Mouse (Mus musculus) neural tube, embryonic 13.5 days (tissue): ENCODE measurements at regions not wholly inside any gene's neighbourhood (a gene's known extent, or its start where the extent isn't known, plus 50 kb on each side); places are given as distances from the start of the nearest gene placed in this dataset.

Experiments used
- ATAC-seq: fragments of 200-750 bp; cut with Nextera tagmentation; 2 replicates; pipeline ENCODE4 v1.8.0; 2017; ENCODE audit warnings: low read depth, mild to moderate bottlenecking, moderate TSS enrichment, moderate library complexity
- H3K27ac ChIP-seq: fragments of 300-500 bp; sonication (generic); replicated peaks from 2 replicates; pipeline ENCODE4 v1.5.1; 2015; ENCODE audit warnings: moderate library complexity, mild to moderate bottlenecking, inconsistent platforms
- H3K27me3 ChIP-seq: fragments of 300-500 bp; sonication (generic); 2 replicates; pipeline ENCODE4 v1.6.1; 2015; ENCODE audit warnings: mild to moderate bottlenecking, inconsistent platforms
- H3K36me3 ChIP-seq: fragments of 300-500 bp; sonication (generic); 2 replicates; pipeline ENCODE4 v1.6.1; 2015; ENCODE audit warnings: mild to moderate bottlenecking, inconsistent platforms
- H3K4me1 ChIP-seq: fragments of 300-500 bp; sonication (generic); replicated peaks from 2 replicates; pipeline ENCODE4 v1.6.1; 2015; ENCODE audit warnings: inconsistent platforms
- H3K4me2 ChIP-seq: fragments of 300-500 bp; sonication (generic); 2 replicates; pipeline ENCODE4 v1.6.1; 2015; ENCODE audit warnings: inconsistent platforms, mild to moderate bottlenecking, moderate library complexity
- H3K4me3 ChIP-seq: fragments of 300-500 bp; sonication (generic); 2 replicates; pipeline ENCODE4 v1.5.1; 2015; ENCODE audit warnings: mild to moderate bottlenecking, inconsistent platforms
- H3K9ac ChIP-seq: fragments of 300-500 bp; sonication (generic); 2 replicates; pipeline ENCODE4 v1.6.1; 2015; ENCODE audit warnings: moderate library complexity, mild to moderate bottlenecking, inconsistent platforms
- H3K9me3 ChIP-seq: fragments of 300-500 bp; sonication (generic); 2 replicates; pipeline ENCODE4 v1.6.1; 2016; ENCODE audit warnings: inconsistent platforms
- WGBS: fragments of 180-500 bp; shearing (Covaris S2); methylation state at CpG from one replicate; pipeline ENCODE4 v1.1.7; 2015; 5-methylcytosine and 5-hydroxymethylcytosine counted together

DNA sequence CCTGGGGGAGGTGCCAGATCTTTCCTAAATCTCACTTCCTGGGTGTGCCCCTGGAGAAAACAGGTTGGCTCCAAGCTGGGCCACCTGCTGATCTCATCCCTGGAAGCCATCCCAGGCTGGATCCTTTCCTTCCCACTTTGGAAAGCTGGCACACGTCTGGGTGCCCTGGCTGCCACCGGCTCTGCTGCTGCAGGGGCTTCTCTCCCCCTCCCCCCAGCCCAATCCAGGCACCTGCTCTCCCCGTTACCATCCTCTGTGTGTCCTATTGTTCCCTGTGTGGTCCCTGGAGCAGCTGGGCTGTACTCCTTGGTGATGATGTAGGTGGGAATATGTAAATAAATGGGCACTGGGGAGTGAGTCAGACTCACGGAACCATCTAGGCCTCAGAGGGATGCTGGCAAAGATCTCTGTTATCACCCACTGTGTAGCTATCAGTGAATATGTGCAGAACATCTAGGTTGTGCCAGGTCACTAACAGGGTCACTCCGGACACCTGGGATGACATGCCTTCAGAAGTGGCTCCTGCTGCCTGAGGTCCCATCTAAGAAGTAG lies 130.4 kb downstream of the Trim29 start:
- Histone ChIP-seq H3K9ac (no peak overlapping the region), H3K4me2 (no peak overlapping the region), H3K4me1 (peaks cover 3% of the 10 kb centered on the region; the same call in 1 of the 2 replicates), H3K36me3 (no peaks in the 10 kb centered on the region), H3K4me3 (no peak overlapping the region), H3K9me3 (no peaks in the 10 kb centered on the region), H3K27ac (no peak overlapping the region), H3K27me3 (no peaks in the 10 kb centered on the region; the same call in 1 of the 2 replicates)
- ATAC-seq, result no peak
- 45% methylated on average over 5 of the region's 5 CpGs for WGBS

DNA sequence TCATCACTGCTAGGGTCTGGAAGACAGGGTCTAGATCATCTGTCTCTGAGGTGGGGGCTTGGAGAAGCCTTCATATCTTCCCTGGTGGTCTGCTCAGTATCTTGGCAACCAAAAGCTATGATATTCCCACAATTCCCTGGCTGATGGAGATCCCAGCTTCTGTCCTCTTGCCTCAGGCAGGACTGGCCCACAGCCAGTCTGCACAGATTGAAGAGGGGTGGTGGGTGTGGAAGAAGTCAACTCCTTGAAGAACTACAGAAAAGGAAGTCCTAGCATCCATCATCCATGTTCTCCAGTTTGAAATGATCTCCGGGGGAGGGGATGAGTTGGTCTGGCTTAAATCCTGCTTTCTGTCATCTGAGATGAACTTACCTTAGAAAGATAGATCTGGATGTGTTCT lies 134.8 kb downstream of the Trim29 start:
- no peak overlapping the region for H3K4me3 ChIP-seq
- no peak overlapping the region for H3K27ac ChIP-seq
- 94% methylated on average over 1 of the region's 1 CpGs for WGBS
- no peak overlapping the region for H3K9ac ChIP-seq
- H3K9me3 ChIP-seq, result no peaks in the 10 kb centered on the region
- no peak for ATAC-seq
- peaks cover 13% of the 10 kb centered on the region for H3K4me1 ChIP-seq
- H3K36me3 ChIP-seq, result no peaks in the 10 kb centered on the region
- H3K27me3 ChIP-seq, result no peaks in the 10 kb centered on the region
- no peak overlapping the region for H3K4me2 ChIP-seq

DNA sequence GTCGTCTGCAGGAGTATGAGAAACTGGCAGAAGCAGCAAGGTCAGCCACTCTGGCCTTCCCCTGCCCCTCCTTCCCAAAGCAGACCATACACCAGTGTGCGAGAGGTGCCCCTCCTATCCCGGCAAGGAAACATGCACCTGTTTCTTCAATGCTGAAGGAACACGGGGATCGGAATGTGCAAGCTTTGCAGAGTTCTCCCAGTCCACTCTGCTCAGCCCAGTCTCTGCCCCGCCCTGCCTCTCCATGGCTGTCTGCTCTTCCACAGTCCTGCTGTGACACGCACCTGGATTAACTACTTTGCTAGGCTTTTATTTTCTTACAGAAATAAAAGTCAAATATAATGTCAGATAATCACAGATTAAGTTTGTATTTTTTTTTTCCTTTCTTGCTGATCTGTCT lies 136.7 kb downstream of the Trim29 start:
- peaks cover 8% of the 10 kb centered on the region for H3K27me3 ChIP-seq
- WGBS, result 82% methylated on average over 7 of the region's 7 CpGs

GRCm38 (mm10) chr9:43448981-43449380 lies 138.3 kb downstream of the Trim29 start:
- no peak overlapping the region for H3K4me2 ChIP-seq
- H3K9me3 ChIP-seq, result no peaks in the 10 kb centered on the region
- ATAC-seq, result no peak
- no peak overlapping the region for H3K9ac ChIP-seq
- H3K4me1 ChIP-seq, result peaks cover 22% of the 10 kb centered on the region
- H3K4me3 ChIP-seq, result no peak overlapping the region
- H3K36me3 ChIP-seq, result no peaks in the 10 kb centered on the region
- H3K27me3 ChIP-seq, result peaks cover 23% of the 10 kb centered on the region
- 69% methylated on average over 5 of the region's 5 CpGs for WGBS
- peak overlapping the region; percentile 65 for H3K27ac ChIP-seq

More for the DNA sequence above, 136.7 kb downstream of the Trim29 start:
- H3K4me3 ChIP-seq, result no peak overlapping the region
- no peak overlapping the region for H3K4me2 ChIP-seq
- no peaks in the 10 kb centered on the region for H3K36me3 ChIP-seq
- H3K9ac ChIP-seq, result no peak overlapping the region
- ATAC-seq, result no peak
- H3K4me1 ChIP-seq, result peaks cover 13% of the 10 kb centered on the region; the same call in 1 of the 2 replicates
- no peak overlapping the region for H3K27ac ChIP-seq
- no peaks in the 10 kb centered on the region for H3K9me3 ChIP-seq

- Histone ChIP-seq H3K9ac (no peak overlapping the region), H3K9me3 (no peaks in the 10 kb centered on the region), H3K36me3 (no peaks in the 10 kb centered on the region), H3K27me3 (peaks cover 48% of the 10 kb centered on the region), H3K4me1 (peaks cover 21% of the 10 kb centered on the region), H3K4me2 (peak overlapping the region; percentile 33), H3K27ac (no peak overlapping the region), H3K4me3 (no peak overlapping the region)
- WGBS, result under 1% methylated on average over 14 of the region's 14 CpGs
- ATAC-seq, result no peak
Measured at GRCm38 (mm10) chr9:43453953-43454582, 143.4 kb downstream of the Trim29 start.

DNA sequence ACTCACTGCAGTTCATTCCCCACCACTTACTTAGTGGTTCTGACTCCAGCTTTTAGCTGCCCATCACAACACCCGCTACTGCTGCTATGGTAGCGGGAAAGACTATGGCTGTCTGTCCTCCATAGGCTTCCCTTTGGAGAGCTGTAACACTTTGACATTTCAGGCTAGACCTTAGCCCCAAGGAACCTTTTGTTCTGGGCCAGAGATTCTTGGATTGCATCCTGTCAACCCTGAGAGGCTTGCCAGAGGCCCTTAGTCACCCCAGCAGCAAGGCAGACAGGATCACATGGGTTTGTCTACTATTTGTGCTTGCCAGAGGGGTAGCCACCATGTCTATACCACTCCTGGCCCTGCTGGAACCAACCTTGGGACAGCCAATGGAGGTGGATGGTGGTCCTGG lies 147.1 kb downstream of the Trim29 start:
- Histone ChIP-seq H3K4me1 (peaks cover 19% of the 10 kb centered on the region), H3K9ac (no peak overlapping the region), H3K4me3 (no peak overlapping the region), H3K27ac (no peak overlapping the region), H3K4me2 (no peak overlapping the region), H3K27me3 (peaks cover 40% of the 10 kb centered on the region), H3K36me3 (no peaks in the 10 kb centered on the region), H3K9me3 (no peaks in the 10 kb centered on the region)
- WGBS, result 94% methylated on average over 2 of the region's 2 CpGs
- no peak for ATAC-seq

GRCm38 (mm10) chr9:43461131-43461530 lies 150.5 kb downstream of the Trim29 start:
- Histone ChIP-seq H3K27me3 (peaks cover 7% of the 10 kb centered on the region), H3K9me3 (no peaks in the 10 kb centered on the region), H3K36me3 (no peaks in the 10 kb centered on the region), H3K9ac (no peak overlapping the region), H3K4me2 (no peak overlapping the region), H3K4me1 (no peaks in the 10 kb centered on the region), H3K27ac (no peak overlapping the region), H3K4me3 (no peak overlapping the region)
- ATAC-seq, result no peak
- 70% methylated on average over 2 of the region's 2 CpGs for WGBS

DNA sequence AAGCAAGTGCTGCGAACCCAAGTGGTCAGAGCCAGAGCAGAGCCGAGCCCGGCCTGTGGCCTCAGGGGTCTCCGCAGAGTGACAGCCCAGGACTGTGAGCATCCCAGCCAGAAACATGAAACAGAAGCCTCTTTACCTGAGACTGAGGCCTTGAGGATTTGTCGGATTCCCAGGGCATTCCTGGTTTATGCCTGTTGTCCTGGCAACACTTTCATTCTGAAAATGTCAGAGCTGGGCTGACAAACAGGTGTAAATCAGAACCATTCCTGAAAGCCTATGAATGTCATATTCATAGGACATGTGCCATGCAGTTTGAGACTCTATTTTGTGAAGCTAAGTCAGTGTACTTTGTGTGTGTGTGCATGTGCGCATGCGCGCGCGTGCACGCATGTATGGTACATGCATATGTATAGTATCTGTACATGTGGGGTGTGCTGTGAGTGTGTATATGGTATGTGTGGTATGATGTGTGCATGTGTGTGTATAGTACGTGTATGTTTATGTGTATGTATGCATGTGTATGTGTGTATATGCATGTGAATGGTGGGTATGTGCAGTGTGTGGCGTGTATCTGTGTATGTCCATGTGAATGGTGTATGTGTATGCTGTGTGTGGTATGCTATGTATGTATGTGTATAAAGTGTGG lies 152.9 kb downstream of the Trim29 start:
- WGBS, result 92% methylated on average over 13 of the region's 13 CpGs
- peaks cover 2% of the 10 kb centered on the region; the same call in 1 of the 2 replicates for H3K27me3 ChIP-seq
- no peaks in the 10 kb centered on the region for H3K4me1 ChIP-seq
- H3K4me3 ChIP-seq, result no peak overlapping the region
- ATAC-seq, result no peak
- no peak overlapping the region for H3K9ac ChIP-seq
- H3K36me3 ChIP-seq, result no peaks in the 10 kb centered on the region
- no peaks in the 10 kb centered on the region for H3K9me3 ChIP-seq
- no peak overlapping the region for H3K27ac ChIP-seq
- no peak overlapping the region for H3K4me2 ChIP-seq

- Histone ChIP-seq H3K9me3 (no peaks in the 10 kb centered on the region), H3K4me1 (no peaks in the 10 kb centered on the region), H3K27ac (no peak overlapping the region), H3K27me3 (peaks cover 2% of the 10 kb centered on the region; the same call in 1 of the 2 replicates), H3K4me2 (no peak overlapping the region), H3K9ac (no peak overlapping the region), H3K4me3 (no peak overlapping the region), H3K36me3 (no peaks in the 10 kb centered on the region)
- WGBS, result 63% methylated on average over 2 of the region's 2 CpGs
- ATAC-seq, result no peak
Measured at GRCm38 (mm10) chr9:43465129-43465528, 154.5 kb downstream of the Trim29 start.

DNA sequence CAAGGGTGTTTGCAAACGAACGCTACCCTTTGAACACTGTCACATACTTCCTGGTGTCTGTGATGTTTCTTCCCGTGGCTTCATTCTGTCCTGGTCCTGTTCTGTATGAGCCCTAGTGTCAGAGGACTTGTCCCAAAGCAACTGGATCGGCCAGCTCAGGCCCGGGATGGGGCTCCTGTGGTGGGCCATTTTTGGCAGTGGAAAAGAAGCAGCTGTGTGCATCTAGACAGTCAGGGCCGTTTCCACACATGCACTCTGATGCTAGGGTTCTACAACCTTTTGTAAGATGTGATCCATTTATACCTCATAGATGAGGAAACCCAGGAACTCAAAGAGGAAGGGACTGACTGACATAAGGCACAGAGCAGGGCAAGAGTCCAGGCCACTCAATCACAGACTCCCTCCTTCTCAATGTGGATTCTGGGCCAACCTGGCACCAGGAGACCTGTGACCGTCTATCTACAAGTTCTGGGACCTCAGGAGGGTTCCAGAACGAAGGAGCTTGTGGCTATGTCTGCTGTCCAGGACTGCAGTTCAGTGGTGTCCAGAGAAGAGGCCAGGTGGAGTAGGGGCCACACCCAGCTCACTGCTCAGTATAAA lies 155.2 kb downstream of the Trim29 start:
- ATAC-seq, result no peak
- Histone ChIP-seq H3K27ac (no peak overlapping the region), H3K4me3 (no peak overlapping the region), H3K36me3 (no peaks in the 10 kb centered on the region), H3K4me2 (no peak overlapping the region), H3K27me3 (no peaks in the 10 kb centered on the region), H3K9me3 (no peaks in the 10 kb centered on the region), H3K9ac (no peak overlapping the region), H3K4me1 (no peaks in the 10 kb centered on the region)
- WGBS, result 72% methylated on average over 8 of the region's 8 CpGs

DNA sequence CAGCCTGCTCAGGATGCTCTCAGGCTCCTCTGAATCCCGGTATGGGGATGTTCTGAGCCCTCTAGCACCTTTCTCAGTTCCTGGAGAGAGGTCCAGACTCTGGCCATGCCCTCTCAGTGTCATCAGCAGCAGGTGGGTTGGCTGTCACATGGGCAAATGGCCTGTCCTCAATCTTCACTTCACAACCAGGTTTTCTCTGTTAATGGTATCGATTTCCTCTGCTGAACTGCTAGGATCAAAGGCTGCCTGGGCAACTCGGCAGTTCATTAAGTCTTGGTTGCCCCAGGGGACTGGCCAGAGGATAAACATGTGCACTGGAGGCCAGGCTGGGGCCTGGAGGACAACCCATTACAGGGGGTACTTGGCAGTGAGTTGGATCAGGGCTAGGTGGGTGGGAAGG lies 156.2 kb downstream of the Trim29 start:
- Histone ChIP-seq H3K4me3 (no peak overlapping the region), H3K9me3 (no peaks in the 10 kb centered on the region), H3K4me1 (peaks cover 4% of the 10 kb centered on the region), H3K36me3 (no peaks in the 10 kb centered on the region), H3K27ac (no peak overlapping the region), H3K4me2 (no peak overlapping the region), H3K9ac (no peak overlapping the region), H3K27me3 (no peaks in the 10 kb centered on the region)
- ATAC-seq, result no peak
- 53% methylated on average over 3 of the region's 3 CpGs for WGBS

GRCm38 (mm10) chr9:43469215-43469614 lies 158.6 kb downstream of the Trim29 start:
- no peak overlapping the region for H3K27ac ChIP-seq
- no peaks in the 10 kb centered on the region for H3K9me3 ChIP-seq
- 0 out of 2 replicates have a peak, but pooled peaks cover 3% of the 10 kb centered on the region for H3K27me3 ChIP-seq
- H3K4me1 ChIP-seq, result peaks cover 19% of the 10 kb centered on the region
- no peak for ATAC-seq
- no peak overlapping the region for H3K4me2 ChIP-seq
- H3K9ac ChIP-seq, result no peak overlapping the region
- H3K4me3 ChIP-seq, result no peak overlapping the region
- H3K36me3 ChIP-seq, result no peaks in the 10 kb centered on the region
- 87% methylated on average over 10 of the region's 10 CpGs for WGBS
